Mouse (Mus musculus) liver, adult 2 months (tissue): ENCODE data around the gene Sh3kbp1.

Experiments used
- CTCF ChIP-seq: fragments of 200-500 bp; IDR thresholded peaks from 2 replicates; pipeline ENCODE4 v1.5.1; 2011; ENCODE audit warnings: low read depth, low read length, control low read depth
- POLR2A ChIP-seq: fragments of 200-500 bp; IDR thresholded peaks from 2 replicates; pipeline ENCODE4 v1.6.1; 2011; ENCODE audit warnings: low read length, control low read depth; ENCODE audit not compliant: insufficient read depth; ENCODE audit errors: extremely low read depth

DNA sequence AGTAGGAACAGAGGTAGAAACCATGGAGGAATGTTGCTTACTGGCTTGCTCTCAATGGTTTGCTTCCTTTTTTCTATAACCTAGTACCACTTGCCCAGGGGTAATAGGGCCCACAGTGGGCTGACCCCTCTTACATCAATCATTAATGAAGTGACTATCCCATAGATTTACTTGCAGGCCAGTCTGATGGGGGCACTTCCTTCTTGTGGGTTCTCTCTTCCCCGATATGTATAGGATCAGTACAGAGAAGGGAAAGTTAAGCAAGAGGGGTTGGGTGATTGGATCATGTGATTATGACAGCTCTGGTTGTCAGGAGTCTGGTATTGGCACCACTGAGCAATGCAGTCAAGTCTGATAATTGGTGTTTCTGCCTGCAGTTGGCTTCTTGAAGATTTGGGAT is 151.7 kb downstream of the Sh3kbp1 start:
- TF ChIP-seq CTCF (no peak), POLR2A (no peak)
